Mouse (Mus musculus): ENCODE measurements around the gene Cisd3.
"Not testable (repeated sequence)": the region's sequence is repeated elsewhere in the genome, so short reads cannot be mapped to it uniquely, and the experiment has no call there.

Cisd3 gene

GRCm38 (mm10) chr11:97685613-97686321 lies at the start of gene Cisd3:
TSS of gene Cisd3 (plus strand) at chr11:97685826.
- DNase-seq, result peak; percentile 68

- DNase-seq, result no peak
These were observed 44.0 kb upstream of the Cisd3 start for GRCm38 (mm10) chr11:97641668-97642067.

DNA sequence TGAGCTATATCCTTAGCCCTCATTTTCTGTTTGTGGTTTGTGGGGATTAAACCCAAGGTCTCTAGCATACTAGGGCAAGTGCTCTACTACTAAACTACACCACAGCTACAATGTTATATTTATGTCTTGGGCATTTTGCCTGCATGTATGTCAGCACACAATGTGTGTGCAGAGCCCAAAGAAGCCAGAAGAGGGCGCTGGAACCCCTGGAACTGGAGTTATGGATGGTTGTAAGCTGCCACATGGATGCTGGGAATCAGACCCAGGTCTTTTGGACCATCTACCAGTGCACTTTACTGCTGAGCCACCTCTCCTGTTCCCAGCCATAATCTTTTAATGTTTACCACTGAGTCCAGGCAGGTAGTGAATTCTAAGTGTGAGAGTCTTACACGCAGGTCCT lies 42.9 kb upstream of the Cisd3 start:
- DNase-seq, result no peak

GRCm38 (mm10) chr11:97643380-97644055 lies 42.1 kb upstream of the Cisd3 start:
- no peak for DNase-seq

GRCm38 (mm10) chr11:97644834-97645233 lies 40.8 kb upstream of the Cisd3 start:
- DNase-seq, result peak; percentile 71

GRCm38 (mm10) chr11:97648541-97648940 lies 37.1 kb upstream of the Cisd3 start:
- DNase-seq, result not testable (repeated sequence)

GRCm38 (mm10) chr11:97650341-97650740 lies 35.3 kb upstream of the Cisd3 start:
- DNase-seq, result no peak

GRCm38 (mm10) chr11:97653376-97653775 lies 32.2 kb upstream of the Cisd3 start:
- not testable (repeated sequence) for DNase-seq

- no peak for DNase-seq
These were observed 31.4 kb upstream of the Cisd3 start for GRCm38 (mm10) chr11:97654210-97654609.

- DNase-seq, result no peak
These were observed 29.2 kb upstream of the Cisd3 start for GRCm38 (mm10) chr11:97656269-97656971.

GRCm38 (mm10) chr11:97657184-97657945 lies 28.3 kb upstream of the Cisd3 start:
- DNase-seq, result no peak

GRCm38 (mm10) chr11:97657967-97658366 lies 27.7 kb upstream of the Cisd3 start:
- DNase-seq, result not testable (repeated sequence)

GRCm38 (mm10) chr11:97658751-97659266 lies 26.8 kb upstream of the Cisd3 start:
- no peak for DNase-seq

GRCm38 (mm10) chr11:97659267-97659989 lies 26.2 kb upstream of the Cisd3 start:
- no peak for DNase-seq

DNA sequence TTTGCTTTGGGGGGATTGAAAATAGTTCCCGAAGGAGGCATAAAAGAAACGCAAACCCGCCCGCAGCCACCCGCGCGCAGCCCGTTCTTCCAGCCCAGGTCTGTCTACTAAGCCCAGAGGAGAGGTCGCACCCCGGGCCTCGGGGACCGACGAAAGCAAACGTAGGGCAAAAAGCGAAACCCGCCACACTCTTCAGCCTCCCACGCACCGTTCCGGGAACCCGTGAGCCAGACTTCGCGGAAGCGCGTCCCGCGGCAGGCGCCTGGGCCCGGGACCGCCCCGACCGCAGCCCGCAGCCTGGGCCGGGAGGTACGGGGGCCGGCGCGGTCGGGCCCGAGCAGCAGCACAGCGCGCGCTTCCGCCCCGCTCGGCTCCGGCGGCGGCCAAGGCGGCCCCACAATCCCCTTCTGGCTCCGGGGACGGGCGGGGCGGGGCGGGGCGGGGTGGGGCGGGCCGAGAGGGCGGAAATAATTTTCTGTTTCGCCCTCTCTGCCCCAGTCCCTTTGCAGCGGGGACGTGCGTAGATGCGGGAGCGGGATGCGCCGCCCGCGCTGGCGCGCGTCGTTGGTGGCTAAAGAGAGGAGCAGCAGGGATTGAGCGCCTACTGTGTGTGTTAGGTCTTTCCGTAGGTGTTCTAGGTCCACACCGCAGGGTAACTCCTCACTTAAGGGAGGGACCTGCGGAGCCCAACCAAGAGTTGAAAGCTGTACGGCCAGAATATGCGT lies 25.5 kb upstream of the Cisd3 start:
- peak; percentile 62 for DNase-seq

DNA sequence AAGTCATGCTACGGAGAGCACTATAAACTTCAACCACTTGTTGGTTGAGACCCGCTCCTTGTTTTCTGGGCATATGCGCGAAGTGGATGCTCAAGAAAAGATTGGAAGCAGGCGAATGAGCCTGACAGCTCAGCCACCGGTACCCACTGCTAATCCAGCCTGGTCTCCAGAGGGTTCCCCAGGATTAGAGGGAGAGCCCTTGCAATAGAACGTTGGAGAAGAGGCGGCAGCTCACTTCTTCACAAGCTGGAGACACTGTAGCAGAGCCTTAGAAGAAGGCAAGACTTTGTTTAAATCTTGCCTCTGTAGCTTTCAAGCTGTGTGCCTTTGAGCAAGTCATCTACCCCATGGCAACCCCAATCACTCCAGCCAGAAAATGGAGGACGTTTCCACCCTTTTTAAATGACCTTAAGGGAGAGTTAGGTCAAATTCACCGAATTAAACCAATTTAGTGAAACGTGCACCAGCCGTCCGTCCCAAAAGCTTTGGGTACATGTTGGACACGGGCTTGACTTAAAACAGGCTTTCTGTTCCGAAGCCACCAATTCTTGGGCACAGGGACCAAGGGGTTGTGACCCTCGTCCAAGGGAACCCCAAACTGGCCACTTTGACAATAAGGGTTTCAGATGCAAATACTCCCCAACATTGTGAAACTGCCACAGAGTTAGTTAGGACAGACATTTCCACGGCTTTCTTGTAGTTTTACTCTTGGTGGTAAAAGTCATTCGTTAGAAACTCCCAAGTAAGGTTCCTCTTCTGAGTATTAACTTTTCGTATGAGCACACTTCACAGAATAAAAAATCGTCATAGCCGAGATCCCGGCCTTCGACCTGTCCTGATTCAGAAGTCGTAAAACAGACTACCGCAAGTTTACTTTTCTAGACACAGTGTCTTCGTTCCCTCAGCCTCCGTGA lies 24.6 kb upstream of the Cisd3 start:
- no peak for DNase-seq

DNA sequence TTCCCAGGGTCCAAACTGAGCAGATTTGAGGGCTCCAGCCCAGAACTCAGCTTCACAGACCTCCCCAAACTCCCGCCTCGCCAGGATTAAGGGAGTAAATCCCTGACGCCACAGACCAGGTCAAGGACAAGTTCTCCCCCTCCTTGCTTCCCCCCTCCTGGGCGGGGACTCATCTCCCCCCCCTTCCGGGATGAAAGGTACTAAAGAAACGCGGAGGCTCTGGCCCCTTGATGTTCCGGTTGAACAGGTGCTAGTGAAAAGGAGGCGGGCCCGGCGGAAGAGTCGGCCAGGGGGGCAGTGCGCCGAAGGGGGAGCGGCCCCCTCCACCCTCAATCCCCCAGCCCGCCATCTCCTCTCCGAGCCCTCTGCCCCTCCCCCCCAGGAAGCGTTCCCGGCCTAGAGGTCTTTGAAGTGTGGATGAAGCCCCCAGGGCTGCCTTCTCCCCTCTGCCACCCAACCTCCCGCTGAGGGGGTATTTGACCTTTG lies 23.9 kb upstream of the Cisd3 start:
- no peak for DNase-seq

GRCm38 (mm10) chr11:97662207-97662892 lies 23.3 kb upstream of the Cisd3 start:
- no peak for DNase-seq

DNA sequence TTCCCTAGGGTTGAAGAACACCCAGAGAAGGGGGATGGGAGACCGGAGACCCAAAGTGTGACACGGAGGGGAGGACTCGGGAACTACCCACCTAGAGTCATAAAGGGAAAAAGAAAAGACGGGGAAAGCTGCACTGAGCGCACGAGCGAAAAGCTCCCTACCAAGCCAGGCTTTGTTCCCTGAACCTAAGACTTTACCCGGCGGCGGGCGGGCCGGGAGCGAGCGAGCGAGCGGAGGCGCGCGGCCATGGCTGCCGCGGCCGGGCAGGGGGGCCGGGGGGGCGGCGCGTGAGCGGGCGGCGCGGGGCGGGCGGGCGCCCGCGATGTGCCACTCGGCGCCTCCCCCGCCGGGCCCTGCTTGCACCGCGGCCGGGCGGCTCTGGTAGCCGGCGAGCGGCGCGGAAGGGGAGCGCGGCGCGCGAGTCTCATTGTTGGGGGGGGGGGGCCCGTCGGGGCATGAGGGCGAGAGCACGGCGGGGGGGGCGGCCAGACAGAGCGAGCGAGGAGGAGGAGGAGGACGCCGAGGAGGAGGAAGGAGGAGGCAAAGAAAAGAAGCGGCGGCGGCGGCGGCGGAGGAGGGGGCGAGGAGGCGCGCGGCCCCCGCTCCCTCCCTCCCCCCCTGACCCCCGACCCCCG lies 22.6 kb upstream of the Cisd3 start, which contains the start of gene Mllt6:
Gene Mllt6, plus strand, starts transcription at position 522 of the 635 bp plus-strand sequence.
- DNase-seq, result peak; percentile 81

Measured in right cerebral cortex, postnatal 4 days (tissue).